Mouse (Mus musculus) C2C12 (cell line): Measurements from ENCODE around the gene Gse1.

Experiments used
- CTCF ChIP-seq: IDR thresholded peaks from one replicate; pipeline ENCODE4 v1.5.1; 2011; ENCODE audit not compliant: control insufficient read depth, insufficient read depth, insufficient read length
- MAX ChIP-seq: IDR thresholded peaks from one replicate; pipeline ENCODE4 v1.6.1; 2011; ENCODE audit warnings: mild to moderate bottlenecking, control low read depth
- MYOD1 ChIP-seq: IDR thresholded peaks from one replicate; pipeline ENCODE4 v1.6.1; 2011; ENCODE audit warnings: low read depth; ENCODE audit not compliant: control insufficient read depth, insufficient read length
- MYOG ChIP-seq: IDR thresholded peaks from one replicate; pipeline ENCODE4 v1.6.1; 2011; ENCODE audit not compliant: control insufficient read depth, insufficient read length; ENCODE audit errors: extremely low read depth
- USF1 ChIP-seq: IDR thresholded peaks from one replicate; pipeline ENCODE4 v1.6.1; 2011; ENCODE audit warnings: low read depth, mild to moderate bottlenecking, control low read depth, moderate library complexity

DNA sequence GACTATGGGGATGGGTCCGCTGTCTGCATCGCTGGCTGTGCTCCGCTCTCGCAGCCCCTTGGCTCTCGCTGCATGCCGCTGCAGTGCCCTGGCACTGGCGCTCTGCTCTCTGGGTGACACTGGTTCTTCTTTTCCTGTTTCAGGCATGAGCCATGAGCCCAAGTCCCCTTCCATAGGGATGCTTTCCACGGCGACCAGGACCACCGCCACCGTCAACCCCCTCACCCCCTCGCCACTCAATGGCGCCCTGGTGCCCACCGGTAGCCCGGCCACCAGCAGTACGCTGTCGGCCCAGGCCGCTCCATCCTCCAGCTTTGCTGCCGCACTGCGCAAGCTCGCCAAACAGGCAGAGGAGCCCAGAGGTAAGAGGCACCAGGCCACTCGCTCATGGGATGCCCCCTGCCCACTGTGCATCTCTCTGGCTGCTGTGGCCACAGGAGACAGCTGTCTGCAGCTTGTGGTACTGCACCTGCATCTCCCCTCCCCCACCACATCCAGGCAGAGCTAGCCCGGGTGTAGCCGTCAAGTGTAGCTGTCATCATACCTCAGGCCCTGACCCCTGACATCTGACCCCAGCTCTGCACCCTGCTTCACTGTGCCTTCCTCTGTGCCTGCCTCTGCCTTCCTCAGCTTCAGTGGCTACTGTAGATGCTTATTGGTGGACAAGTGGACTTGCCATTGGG, 325.3 kb downstream of the Gse1 start:
- TF ChIP-seq CTCF (no peak), USF1 (no peak), MAX (no peak), MYOG (no peak), MYOD1 (no peak)
